Mouse (Mus musculus) inflammation-experienced regulatory T-cells (primary cell): ENCODE measurements around the gene Hsd17b11. TPM values are rescaled to one million over a fixed set of nuclear protein-coding genes. Genes with fewer than 3 reads are reported as not detected.

Experiments used
- polyA plus RNA-seq, 2 experiments: library from polyadenylated mRNA; unstranded; fragments of 100-300 nt; shearing (Covaris generic); gene quantifications; one replicate each; pipeline ENCODE4 v1.2.1; 2017

The Hsd17b11 gene
- 1 to 10 TPM; 4.7 to 8.9 TPM for polyA plus RNA-seq

DNA sequence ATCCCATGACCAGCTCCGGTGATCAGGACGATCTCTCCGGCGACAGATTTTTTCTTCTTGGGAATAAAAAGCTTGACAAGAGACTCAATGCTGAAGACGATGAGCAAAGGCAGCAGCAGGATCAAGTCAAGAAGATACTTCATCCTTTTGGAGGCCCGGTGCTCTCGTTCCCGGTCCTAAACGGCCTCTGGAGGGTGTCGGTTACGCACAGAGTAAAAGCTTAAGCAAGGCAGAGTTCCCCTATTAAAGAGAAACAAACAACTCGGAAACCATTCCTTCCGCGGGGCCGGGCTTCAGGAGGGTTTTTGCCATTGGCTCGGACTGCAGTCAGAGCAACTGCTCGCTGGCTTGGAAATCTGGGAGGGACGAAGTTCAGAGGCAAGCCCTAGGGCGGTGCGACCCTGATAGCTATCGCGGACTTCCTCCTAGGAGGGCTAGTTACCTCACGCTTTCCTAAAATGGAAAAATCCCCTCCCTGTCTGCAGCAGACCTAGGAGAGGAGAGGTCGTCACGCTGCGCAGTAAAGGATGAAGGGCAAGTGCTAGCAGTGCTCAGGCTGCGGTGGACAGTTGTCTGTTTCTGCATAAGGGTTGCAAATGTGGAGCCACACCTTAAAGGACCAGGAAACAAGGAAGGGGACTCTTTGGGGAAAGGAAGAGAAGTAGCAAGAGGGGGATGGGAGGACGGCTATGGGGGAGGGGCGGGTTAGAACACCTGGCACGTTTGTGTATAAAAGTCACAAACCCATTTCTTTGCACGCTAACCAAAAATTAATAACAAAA is at the start of gene Hsd17b11:
TSS of gene Hsd17b11 (minus strand) at position 323 of the 782 bp plus-strand sequence.

DNA sequence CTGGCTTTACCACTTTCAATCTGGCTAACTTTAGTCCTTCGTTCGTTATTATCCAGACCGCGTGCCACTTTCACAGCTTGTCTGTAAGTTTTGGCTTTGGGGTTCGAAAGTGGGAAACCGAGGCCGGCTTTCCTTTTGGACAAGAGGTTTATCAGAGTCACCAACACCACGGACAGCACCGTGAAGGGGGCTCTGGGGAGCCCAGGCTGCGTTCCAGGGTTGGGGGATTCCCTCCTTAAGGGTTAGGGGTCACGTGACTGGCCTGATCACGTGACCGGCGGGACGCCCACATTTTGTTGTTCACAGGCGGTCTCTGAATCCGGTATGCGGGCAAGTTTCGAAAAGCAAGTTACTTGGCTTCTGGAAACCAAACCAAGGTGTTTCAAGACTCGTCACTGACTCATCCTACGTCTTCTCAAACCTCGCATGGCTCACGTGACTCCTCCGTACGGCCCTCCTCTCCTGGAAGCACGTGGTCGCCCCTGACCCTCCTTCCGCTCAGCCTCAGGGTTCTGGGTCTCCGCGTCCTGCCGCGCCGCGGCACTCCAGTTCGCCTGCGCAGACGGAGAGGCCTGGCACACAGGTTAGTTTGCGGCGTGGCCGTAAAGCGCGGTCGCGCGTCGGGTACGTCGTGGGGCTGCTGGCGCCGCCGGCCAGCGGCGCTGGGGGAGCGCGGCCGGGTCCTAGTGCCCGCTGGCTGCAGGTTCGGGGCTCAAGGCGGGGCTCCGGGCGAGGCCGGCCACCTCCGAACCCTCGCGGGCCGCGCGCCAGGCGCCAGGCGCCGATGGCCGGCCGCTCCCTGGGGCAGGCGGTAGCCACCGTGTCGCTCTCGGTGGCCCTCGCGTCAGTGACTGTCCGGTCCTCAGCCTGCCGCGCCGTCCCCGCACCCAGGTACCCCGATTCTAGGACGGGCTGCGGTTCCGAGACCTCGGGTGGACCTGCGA is 24.8 kb upstream of the Hsd17b11 start, which contains the start of gene Nudt9:
TSS of gene Nudt9 (plus strand) at position 51 of the 944 bp plus-strand sequence.

DNA sequence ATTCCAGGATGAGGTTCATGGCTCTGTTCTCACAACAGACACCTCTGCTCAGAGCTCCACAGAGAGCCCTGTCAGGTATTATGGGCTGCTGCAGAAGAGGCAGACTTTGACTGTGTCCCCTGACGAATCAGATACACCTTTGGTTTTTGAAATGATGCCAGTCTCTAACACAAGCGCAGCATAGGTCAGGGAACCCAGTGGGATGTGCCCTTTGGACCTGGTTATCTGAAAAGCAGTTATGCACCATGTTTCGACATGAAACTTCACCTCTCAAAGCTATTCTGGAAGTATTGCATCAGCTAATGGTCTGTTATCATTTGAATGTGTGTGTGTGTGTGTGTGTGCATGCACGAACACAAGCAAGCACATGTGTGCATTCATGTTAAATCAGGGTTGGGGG is 44.4 kb downstream of the Hsd17b11 start, which contains the start of gene Hsd17b13:
TSS of gene Hsd17b13 (minus strand) at position 114 of the 400 bp plus-strand sequence.

Other genes with a start within 250 kb of the Hsd17b11 start
- 1 to 10 TPM; 5.1 to 9.0 TPM for gene Klhl8, start 110.7 kb downstream of the Hsd17b11 start, polyA plus RNA-seq
- gene Hsd17b13, start 44.5 kb downstream of the Hsd17b11 start, polyA plus RNA-seq: under 1 TPM in 1 of 2 experiments, not detected in 1; 0.12 TPM
- 10 to 100 TPM; 50.2 to 81.3 TPM for gene Nudt9, start 24.4 kb upstream of the Hsd17b11 start, polyA plus RNA-seq
- not detected for gene Gm17660, start 55.7 kb upstream of the Hsd17b11 start, polyA plus RNA-seq
- under 1 TPM; 0.34 to 0.56 TPM for gene Sparcl1, start 91.8 kb upstream of the Hsd17b11 start, polyA plus RNA-seq
- gene Dspp, start 148.8 kb upstream of the Hsd17b11 start, polyA plus RNA-seq: not detected
- gene Dmp1, start 180.7 kb upstream of the Hsd17b11 start, polyA plus RNA-seq: not detected